Mouse (Mus musculus) right cerebral cortex, postnatal 4 days (tissue): ENCODE measurements around the gene Qrich1.
A peak's percentile ranks its signal among the peaks of the same experiment; 100 is the strongest.

Experiments used
- DNase-seq: peaks from one replicate; pipeline ENCODE4 v3.0.0-alpha.2; 2022

The Qrich1 gene

DNA sequence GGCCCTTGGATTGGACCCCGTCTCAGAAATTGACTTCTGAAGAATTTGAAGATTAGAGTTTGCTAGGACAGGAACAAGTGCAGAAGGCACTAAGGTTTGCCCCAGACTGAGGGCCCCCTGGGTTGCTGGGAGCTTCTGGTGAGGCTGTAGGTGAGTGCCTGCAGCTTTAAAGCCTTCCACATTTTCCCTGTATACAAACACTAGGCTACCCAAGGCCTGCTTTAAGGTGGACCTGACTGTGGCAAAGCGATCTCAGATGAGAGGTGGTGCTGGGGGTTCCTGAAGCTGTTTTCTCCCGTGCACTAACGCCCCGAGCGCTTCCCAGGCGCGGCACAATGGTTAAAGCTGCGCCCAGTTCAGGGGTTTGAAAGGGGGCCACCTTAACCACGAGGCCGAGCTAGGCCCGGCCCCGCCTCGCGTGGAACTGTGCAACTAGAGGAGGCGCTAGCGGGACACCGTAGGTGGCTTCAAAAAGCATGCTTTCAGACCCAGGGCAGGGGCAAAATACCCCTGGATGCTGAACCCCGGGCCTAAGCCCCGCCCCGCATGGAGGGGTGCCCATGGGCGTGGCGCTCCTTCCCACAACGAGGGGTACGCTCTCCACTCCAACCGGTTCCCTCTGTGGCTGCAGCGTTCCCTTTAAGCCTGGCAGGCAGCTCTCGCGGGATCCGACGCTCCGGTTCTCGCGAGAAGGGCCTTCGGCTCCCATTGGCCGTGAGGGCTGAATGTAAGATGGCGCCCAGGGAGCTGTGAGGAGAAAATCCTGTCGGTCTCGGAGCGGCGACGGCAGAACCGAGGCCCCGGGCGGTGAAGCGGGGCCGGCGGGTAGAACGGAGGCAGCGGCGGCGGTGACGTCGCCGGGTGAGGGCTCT lies at the start of gene Qrich1:
Gene Qrich1 (plus strand): TSS at position 427 of the 872 bp plus-strand sequence.
- peak; percentile 92 for DNase-seq

DNA sequence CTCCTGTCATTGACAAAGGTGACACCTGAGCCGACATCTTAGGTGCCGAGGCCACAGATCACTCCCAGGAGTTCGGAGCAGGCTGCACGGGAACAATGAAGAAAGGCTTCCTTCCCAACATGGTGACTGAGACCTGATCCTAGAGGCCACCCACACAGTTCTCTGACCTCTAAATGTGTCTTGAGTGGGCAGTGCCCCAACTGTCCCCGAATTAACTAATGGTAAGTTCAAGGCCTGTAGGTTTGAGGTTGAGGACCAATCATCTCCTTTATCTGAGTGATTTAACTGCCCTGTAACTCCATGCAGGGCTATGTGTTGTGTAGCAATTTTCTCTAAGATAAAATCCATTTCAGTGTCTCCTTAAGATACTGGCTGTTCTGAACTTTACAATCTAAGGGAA lies 47.2 kb upstream of the Qrich1 start:
- no peak for DNase-seq

DNA sequence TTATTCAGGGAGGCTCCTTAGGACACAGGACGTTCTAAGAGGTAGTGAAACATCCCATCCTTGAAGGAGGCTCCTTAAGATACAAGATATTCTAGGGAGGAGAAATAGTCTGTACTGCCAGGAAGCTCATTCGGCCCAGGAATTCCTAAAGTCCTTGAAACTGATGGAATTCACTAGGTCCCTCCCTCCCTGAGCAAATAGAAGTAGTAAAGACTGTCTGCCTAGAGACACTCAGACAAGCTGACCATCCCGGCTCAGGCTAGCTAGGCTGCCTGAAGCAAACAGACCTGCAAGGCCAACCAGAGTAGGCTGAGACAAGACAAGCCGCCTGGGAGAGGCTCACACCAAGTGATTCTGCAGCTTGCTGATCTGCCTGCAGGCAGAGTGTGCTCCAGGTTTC lies 46.8 kb upstream of the Qrich1 start:
- no peak for DNase-seq

DNA sequence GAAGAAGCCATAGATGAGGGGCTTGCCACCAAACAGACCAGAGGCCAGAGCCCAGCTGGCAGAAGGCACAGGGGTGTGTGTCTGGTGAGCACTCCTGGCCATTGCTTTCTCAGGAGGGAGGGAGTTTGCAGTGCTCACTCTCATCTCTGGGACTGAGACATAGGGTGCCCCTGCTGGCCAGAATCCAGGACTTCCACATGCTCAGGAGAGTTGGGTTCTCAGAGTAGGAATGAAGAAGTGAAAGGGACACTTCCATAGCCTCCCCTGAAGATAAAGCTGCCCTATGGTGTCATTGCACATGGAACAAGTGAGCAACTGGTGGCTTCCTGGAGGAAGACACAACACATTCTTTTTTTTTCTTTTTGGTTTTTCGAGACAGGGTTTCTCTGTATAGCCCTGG lies 42.1 kb upstream of the Qrich1 start:
- no peak for DNase-seq

DNA sequence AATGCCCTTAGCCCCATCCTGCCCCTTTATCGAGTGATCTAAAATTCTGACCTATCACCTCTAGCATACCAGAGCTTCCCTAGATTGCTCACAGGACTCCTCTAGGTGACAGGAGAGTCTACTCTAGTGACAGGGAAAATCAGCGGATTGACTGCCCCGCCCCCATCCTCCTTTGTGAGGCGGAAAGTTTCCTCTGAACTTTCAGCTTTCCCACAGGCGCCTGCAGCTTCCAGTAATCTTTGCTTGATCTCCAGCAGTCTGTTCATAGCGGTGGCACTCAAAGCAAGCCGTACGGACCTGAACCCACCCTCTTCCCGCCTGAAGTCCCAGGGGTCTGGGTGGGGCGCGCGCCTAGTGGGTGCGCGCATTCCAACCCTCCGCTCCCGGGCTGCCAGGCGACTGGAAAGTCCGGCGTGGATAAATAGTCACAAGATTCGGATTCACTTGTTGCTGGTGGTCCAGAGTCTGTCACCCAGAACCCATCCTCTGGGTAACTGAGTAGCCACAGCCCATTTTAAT lies 37.9 kb upstream of the Qrich1 start:
- DNase-seq: peak; percentile 59

DNA sequence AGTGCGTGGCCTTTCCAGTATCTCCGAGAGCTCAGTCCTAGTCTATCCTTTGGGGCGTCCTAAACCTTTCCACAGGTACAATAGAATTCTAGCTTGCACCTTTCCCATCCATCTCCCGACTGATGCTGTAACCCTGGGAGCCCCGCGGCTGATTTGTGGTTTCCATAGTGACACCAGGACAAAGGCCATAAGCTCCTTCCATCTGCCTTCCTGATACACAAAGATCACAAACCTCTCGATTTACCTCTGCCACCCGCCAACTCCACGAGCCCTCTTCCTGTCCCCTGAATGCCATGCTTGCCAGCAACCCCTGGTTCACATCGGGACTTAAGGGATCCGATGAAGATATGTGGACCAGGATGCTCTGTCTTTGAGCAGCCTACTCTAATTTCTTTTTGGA lies 37.4 kb upstream of the Qrich1 start:
- no peak for DNase-seq

DNA sequence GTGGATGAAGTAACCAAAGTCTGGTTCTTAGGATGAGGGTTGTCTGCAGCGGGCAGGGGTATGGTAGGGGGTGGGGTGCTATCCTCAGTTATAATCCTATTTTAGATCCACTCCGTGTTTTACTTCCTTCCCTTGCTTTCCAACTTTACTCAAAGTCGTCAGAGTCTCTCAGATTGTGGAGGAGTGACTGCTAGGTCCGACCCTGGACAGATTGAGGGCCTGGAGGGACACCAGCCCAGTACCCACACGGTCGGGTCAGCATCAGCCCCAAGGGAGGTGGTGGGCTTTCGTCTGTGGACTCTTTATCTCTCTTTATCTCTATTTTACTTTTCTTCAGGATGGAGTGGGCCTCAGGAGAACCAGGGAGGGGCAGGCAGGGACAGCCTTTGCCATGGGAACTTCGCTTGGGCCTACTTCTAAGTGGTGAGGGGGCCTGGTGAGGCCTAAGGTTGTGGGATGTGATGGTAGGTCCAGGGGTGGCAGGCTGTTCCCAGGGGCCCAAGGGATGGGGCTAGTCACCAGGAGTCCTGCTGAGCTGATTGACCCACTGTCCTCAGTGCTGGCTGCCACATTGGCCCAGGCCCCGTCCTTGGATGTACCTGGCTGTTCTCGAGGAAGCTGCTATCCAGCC lies 36.8 kb upstream of the Qrich1 start, which contains the start of gene Lamb2:
Gene Lamb2 (plus strand): TSS at position 16 of the 631 bp plus-strand sequence.
- no peak for DNase-seq

DNA sequence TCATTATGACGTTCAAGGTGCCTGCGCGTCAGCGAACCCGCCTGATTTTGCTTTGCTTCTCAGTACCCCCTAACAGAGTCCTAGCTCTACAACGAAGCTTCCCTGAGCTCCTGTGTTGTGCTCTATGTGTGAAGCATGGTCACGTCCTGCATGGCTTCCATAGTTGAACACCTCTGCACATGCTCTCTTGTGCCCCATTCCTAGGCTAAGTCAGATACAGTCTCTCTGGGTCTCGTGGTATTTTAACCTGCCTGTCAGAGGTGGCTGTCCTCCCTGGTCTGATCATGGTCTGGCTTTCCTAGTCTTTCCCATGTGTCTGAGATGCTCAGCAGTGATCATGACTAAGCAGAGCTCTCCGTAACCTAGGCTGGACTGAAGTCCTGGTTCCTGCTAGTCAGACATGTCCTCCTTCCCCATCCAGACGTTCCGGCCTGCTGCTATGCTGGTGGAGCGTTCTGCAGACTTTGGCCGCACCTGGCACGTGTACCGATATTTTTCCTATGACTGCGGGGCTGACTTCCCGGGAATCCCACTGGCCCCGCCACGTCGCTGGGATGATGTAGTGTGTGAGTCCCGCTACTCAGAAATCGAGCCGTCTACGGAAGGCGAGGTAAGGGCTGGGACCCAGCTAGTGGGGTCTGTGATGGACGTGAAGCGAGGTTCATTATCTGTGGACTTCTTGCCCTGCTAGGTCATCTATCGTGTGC lies 35.6 kb upstream of the Qrich1 start:
- no peak for DNase-seq

DNA sequence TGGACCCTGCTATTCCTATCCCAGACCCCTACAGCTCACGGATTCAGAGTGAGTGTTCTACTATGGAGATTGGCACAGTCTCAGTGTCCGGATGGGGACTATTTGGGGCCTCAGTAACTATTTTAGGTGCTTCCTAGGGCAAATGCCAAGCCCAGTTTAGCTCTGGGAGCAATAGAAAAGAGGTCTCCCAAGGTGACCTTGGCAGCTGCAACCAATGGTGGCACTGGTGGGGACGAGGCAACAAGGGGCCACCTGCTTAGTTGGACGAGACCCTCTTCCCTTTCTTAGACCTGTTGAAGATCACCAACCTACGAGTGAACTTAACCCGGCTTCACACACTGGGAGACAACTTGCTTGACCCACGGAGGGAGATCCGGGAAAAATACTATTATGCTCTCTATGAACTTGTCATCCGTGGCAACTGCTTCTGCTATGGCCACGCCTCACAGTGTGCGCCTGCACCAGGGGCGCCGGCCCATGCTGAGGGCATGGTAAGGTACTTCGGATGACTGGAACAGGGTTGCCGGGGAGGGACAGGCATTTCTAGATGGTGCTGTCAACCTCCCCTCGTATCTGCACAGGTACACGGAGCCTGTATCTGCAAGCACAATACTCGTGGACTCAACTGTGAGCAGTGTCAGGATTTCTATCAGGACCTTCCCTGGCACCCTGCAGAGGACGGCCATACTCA lies 34.9 kb upstream of the Qrich1 start:
- no peak for DNase-seq

DNA sequence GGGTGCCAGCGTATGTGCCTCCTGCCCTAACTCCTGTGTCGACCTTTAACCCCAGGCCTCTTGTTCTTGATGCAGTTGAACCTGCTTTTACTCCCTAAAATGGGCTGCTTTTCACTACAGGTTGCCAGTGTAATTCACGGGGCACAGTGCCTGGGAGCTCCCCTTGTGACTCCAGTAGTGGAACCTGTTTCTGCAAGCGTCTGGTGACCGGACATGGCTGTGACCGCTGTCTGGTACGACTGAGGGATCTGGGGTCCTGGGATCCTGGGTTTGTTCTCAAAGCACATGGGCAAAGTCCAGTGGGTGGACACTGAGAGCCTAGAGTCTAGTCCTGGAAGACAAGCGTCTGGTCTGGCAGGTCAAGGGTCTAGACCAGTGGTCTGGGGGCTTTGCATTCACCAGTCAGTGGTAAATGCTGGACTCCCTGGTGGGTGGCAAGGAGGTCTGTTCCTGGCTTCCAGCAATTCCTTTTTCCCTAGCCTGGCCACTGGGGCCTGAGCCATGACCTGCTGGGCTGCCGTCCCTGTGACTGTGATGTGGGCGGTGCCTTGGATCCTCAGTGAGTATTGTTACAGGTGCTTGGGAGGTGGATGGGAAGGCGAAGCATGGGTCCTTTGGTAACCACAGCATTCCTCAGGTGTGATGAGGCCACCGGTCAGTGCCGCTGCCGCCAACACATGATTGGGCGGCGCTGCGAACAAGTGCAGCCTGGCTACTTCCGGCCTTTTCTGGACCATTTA lies 33.4 kb upstream of the Qrich1 start:
- DNase-seq: no peak

DNA sequence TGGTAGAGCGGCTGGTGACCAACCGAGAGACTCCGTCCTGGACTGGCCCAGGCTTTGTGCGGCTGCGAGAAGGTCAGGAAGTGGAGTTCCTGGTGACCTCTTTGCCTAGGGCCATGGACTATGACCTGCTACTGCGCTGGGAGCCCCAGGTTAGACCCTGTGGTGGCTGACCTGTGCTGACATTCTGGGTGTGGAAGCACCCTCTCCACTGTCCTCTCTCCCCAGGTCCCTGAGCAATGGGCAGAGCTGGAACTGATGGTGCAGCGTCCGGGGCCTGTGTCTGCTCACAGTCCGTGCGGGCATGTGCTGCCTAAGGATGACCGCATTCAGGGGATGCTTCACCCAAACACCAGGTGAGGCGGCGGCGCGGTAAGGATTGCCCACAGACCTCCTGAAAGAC lies 32.6 kb upstream of the Qrich1 start:
- no peak for DNase-seq

DNA sequence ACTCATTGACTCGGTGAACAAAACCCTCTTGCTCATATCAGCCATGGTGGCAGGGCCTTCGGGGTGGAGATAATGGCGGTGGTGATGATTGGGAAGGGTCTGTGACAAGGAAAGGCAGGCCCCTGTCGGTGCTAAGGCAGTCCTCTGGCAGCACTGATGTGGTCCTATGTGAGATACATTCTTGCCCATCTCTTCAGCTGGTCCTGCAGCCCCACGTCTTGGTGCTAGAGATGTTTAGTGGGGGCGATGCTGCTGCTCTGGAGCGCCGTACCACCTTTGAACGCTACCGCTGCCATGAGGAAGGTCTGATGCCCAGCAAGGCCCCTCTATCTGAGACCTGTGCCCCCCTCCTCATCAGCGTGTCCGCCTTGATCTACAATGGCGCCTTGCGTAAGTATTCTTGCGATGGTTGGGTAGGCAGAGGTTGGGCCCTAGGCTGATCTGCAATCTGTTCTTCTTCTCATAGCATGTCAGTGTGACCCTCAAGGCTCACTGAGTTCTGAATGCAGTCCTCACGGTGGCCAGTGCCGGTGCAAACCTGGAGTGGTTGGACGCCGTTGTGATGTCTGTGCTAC lies 31.2 kb upstream of the Qrich1 start:
- no peak for DNase-seq

DNA sequence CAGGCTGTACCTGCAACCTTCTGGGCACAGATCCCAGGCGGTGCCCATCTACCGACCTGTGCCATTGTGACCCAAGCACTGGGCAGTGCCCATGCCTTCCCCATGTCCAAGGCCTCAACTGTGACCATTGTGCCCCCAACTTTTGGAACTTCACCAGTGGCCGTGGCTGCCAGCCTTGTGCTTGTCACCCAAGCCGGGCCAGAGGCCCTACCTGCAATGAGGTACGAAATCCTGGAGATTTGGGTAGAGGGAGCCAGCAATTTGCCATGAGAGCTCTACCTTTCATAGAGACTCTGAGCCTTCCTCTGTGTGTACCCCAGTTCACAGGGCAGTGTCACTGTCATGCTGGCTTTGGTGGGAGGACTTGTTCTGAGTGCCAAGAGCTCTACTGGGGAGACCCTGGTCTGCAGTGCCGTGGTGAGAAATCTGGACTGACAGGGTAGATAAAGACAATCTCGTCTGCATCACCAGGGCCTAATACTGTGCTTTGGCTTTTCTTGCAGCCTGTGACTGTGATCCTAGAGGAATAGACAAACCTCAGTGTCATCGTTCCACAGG lies 29.6 kb upstream of the Qrich1 start:
- no peak for DNase-seq

DNA sequence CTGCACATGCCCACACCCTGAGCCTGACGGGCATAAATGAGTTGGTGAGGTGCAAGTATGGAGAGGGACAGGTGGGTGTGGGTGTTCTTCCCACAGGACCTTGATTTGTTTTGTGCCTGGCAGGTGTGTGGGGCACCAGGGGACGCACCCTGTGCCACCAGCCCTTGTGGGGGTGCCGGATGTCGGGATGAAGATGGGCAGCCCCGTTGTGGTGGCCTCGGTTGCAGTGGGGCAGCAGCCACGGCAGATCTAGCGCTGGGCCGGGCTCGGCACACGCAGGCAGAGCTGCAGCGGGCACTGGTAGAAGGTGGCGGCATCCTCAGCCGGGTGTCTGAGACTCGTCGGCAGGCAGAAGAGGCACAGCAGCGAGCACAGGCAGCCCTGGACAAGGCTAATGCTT lies 28.2 kb upstream of the Qrich1 start:
- DNase-seq: no peak

DNA sequence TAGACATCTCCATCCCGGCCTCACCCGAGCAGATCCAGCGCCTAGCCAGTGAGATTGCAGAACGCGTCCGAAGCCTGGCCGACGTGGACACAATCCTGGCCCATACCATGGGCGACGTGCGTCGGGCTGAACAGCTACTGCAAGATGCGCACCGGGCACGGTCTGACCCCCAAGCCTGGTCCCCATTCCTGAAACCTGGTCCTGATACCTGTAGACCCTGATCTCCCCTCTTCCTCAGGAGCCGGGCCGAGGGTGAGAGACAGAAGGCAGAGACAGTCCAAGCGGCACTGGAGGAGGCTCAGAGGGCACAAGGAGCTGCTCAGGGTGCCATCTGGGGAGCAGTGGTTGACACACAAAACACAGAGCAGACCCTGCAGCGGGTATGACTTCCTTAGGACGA lies 27.4 kb upstream of the Qrich1 start:
- no peak for DNase-seq

DNA sequence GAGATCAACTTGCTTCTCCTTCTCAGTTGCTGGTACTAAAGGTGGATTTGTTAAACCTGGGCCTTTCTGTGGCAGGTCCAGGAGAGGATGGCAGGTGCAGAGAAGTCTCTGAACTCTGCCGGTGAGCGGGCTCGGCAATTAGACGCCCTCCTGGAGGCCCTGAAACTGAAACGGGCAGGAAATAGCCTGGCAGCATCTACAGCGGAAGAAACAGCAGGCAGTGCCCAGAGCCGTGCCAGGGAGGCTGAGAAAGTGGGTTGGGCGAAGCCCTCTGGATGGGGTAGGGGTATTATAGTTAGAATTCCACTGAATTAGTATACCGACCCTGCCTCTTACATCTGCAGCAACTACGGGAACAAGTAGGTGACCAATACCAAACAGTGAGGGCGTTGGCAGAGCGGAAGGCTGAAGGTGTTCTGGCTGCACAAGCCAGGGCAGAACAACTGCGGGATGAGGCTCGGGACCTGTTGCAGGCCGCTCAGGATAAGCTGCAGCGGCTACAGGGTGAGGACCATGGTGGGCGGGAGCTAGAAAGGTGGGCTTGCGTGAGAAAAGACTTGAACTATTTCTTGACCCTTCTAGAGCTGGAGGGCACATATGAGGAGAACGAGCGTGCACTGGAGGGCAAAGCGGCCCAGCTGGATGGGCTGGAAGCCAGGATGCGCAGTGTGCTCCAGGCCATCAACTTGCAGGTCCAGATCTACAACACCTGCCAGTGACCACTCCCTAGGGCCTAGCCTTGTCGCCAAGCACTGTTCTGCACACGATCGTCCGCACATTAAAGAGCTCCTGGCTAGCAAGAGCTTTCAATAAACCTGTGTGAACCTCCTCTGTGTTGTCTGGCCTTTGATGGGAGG lies 26.7 kb upstream of the Qrich1 start:
- no peak for DNase-seq

DNA sequence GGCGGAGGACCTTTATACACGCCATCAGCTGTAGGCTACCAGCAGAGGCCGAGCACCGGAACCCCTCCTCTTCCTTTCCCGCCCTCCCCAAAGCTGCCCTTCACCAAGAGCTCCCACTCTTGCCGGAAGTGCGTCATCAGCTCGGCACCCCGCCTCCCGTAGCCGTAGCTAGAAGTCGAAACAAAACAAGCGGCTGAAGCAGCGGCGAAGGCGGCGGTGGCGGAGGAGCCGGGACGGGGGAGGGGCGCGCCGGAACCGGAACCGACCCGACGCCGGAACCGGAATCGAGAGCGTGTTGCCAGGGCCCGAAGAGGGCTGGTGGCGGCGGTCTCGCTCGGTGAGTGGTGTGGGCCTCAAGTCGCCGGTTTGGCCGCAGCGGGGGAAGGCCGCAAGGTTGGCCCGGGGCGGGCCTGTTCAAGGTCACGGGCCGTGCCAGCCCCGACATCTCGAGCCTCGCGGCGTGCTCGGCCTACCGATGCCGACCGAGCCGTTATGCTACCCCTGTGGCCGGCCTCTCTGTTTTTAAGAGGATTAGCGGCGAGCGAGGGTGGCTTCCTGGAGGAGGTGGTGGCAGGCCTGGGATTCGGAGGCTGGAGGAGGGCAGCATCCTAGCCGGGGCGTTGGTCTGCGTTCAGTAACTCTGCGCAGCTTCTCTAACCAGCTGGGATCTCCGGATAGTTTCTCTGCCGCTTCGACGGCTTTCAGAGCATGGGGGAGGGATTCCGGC lies 25.9 kb upstream of the Qrich1 start, which contains the start of gene Usp19:
Gene Usp19 (plus strand): TSS at position 44 of the 727 bp plus-strand sequence.
- DNase-seq: peak; percentile 90

DNA sequence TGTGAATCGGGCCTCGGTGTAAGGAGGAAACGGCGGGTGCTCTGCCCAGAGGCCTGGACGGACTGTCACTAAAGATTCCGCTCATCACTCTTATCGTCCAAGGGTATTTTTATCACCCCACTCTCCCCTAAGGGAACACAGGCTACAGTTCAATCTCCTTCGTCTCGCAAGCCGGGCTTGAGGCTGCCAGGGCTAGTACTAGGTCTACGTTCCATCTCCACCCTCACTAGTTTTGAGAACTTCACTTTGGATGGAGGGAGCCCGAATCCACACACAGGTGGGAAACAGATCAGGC lies 25.4 kb upstream of the Qrich1 start:
- DNase-seq: no peak

DNA sequence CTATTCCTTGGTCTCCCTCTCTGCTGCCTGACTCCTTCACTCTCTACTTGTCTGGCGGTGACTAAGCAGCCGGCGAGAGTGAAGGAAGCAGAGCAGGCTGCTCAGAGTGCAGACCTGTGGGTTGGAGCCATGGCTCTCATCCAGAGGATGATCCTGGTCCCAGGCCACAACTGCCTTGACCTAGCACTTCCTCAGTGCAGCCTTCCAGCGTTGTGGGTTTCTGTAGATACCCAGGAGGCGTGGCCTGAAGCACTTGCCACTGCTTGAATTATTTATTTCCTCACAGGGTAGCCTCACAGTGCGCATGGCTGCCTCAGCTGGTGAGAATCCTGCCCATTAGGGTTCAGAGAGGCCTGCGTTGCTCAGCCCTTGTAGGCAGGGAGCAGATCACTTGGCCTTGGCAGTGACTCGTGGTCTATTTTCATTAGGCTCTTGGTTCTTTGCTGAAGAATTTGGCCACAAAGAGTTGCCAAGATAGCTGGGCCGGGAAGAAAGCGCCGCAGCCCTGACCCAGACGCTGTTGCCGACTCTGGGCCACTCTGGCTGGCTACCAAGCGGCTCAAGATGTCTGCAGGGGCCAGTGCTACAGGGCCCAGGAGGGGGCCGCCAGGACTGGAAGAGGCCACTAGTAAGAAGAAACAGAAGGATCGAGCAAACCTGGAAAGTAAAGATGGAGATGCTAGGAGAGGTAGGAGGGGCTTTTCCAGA lies 24.4 kb upstream of the Qrich1 start:
- DNase-seq: no peak
